Mouse (Mus musculus): Measurements from ENCODE around the gene Pdzk1.

- TF ChIP-seq CTCF (IDR thresholded peaks at IDR 0.05) = no peak
- no peak for TF ChIP-seq EP300 (IDR thresholded peaks at IDR 0.05)
These were observed 39.5 kb downstream of the Pdzk1 start for GRCm38 (mm10) chr3:96868566-96868965.
